Mouse (Mus musculus): ENCODE measurements around the gene Pnmal2. TPM values are rescaled to one million over a fixed set of nuclear protein-coding genes. Genes with fewer than 3 reads are reported as not detected.

Gene Pnmal2
- polyA plus RNA-seq, 1 experiment from 2014 or later: 2.0 TPM

GRCm38 (mm10) chr7:16909909-16910308 lies 34.6 kb upstream of the Pnmal2 start:
- Histone ChIP-seq H3K9me3 (ENCODE audit: low read length) (no peaks in the 10 kb centered on the region), H3K27me3 (replicated peaks; ENCODE audit: insufficient read depth, low read length) (no peaks in the 10 kb centered on the region), H3K4me1 (ENCODE audit: insufficient read depth, low read depth, low read length) (peaks cover 4% of the 10 kb centered on the region), H3K4me2 (replicated peaks; ENCODE audit: low read depth, low read length) (no peak overlapping the region), H3K36me3 (ENCODE audit: insufficient read depth, low read length) (no peaks in the 10 kb centered on the region), H3K27ac (ENCODE audit: low read length) (no peak overlapping the region), H3K4me3 (ENCODE audit: low read depth, low read length) (no peak overlapping the region), H3K9ac (replicated peaks; ENCODE audit: low read depth) (no peak overlapping the region)
- peak; percentile 45 for DNase-seq (ENCODE audit: low spot score)
- ATAC-seq: no peak
- WGBS: 26% methylated on average over 10 of the region's 10 CpGs
- TF ChIP-seq CTCF (IDR thresholded peaks at IDR 0.05) (no peak), EP300 (IDR thresholded peaks at IDR 0.05) (no peak)

- no peaks in the 10 kb centered on the region for H3K27me3 ChIP-seq (replicated peaks; ENCODE audit: insufficient read depth, low read length)
- DNase-seq (ENCODE audit: low spot score) (no peak), ATAC-seq (no peak)
- H3K4me1 ChIP-seq (ENCODE audit: insufficient read depth, low read depth, low read length): no peaks in the 10 kb centered on the region
- TF ChIP-seq EP300 (IDR thresholded peaks at IDR 0.05) (no peak), CTCF (IDR thresholded peaks at IDR 0.05) (peak; percentile 5; the same call in 1 of the 2 replicates)
- H3K4me2 ChIP-seq (replicated peaks; ENCODE audit: low read depth, low read length): no peak overlapping the region
- WGBS: 87% methylated on average over 3 of the region's 3 CpGs
- H3K36me3 ChIP-seq (ENCODE audit: insufficient read depth, low read length): 0 out of 2 replicates have a peak, but pooled peaks cover 8% of the 10 kb centered on the region
- H3K9me3 ChIP-seq (ENCODE audit: low read length): no peaks in the 10 kb centered on the region
- no peak overlapping the region for H3K27ac ChIP-seq (ENCODE audit: low read length)
- no peak overlapping the region for H3K9ac ChIP-seq (replicated peaks; ENCODE audit: low read depth)
- H3K4me3 ChIP-seq (ENCODE audit: low read depth, low read length): no peak overlapping the region
These were observed 32.6 kb upstream of the Pnmal2 start for GRCm38 (mm10) chr7:16911904-16912303.

GRCm38 (mm10) chr7:16912360-16912759 lies 32.1 kb upstream of the Pnmal2 start:
- H3K9me3 ChIP-seq (ENCODE audit: low read length): no peaks in the 10 kb centered on the region

DNA sequence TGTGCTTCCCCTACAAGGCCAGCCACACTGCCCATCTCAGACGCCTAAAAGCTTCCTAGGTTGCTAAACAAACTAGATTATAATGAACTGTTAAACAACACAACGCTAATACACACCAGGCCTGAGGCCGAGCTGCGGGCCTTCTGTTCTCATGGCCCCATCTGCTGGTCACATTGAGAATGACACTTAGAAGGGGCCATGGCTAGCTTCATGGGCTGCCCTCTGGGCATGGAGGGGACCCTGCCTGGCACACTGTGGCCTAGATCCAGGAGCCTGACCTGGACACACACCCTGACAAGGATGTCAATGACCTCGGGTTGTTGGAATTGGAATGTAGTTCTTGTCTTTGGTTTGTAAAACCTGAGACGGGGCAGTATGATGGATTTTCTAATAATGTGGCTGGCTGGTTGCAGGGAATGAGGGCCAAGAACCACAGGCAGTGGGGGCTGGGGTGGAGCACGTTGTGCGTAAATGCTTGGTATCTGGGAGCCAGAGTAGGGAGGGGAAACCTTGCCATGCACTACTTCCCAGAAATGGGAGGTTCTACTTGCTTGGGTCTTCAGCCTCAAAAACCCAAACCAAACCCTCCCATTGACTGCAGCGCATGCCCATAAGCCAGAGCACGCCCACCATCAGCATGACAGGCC lies 30.6 kb upstream of the Pnmal2 start:
- H3K4me3 ChIP-seq (ENCODE audit: low read depth, low read length): no peak overlapping the region
- DNase-seq (ENCODE audit: low spot score) (peak; percentile 77), ATAC-seq (peak; percentile 67)
- H3K4me2 ChIP-seq (replicated peaks; ENCODE audit: low read depth, low read length): no peak overlapping the region
- H3K4me1 ChIP-seq (ENCODE audit: insufficient read depth, low read depth, low read length): no peaks in the 10 kb centered on the region
- H3K36me3 ChIP-seq (ENCODE audit: insufficient read depth, low read length): peaks cover 21% of the 10 kb centered on the region
- H3K9ac ChIP-seq (replicated peaks; ENCODE audit: low read depth): no peak overlapping the region
- no peaks in the 10 kb centered on the region for H3K9me3 ChIP-seq (ENCODE audit: low read length)
- 32% methylated on average over 10 of the region's 10 CpGs for WGBS
- H3K27ac ChIP-seq (ENCODE audit: low read length): no peak overlapping the region
- TF ChIP-seq EP300 (IDR thresholded peaks at IDR 0.05) (no peak), CTCF (IDR thresholded peaks at IDR 0.05) (peak; percentile 94)
- H3K27me3 ChIP-seq (replicated peaks; ENCODE audit: insufficient read depth, low read length): no peaks in the 10 kb centered on the region

More at GRCm38 (mm10) chr7:16912360-16912759, 32.1 kb upstream of the Pnmal2 start:
- no peak overlapping the region for H3K4me2 ChIP-seq (replicated peaks; ENCODE audit: low read depth, low read length)
- 55% methylated on average over 6 of the region's 6 CpGs for WGBS
- H3K4me3 ChIP-seq (ENCODE audit: low read depth, low read length): no peak overlapping the region
- H3K27ac ChIP-seq (ENCODE audit: low read length): no peak overlapping the region
- TF ChIP-seq CTCF (IDR thresholded peaks at IDR 0.05) (no peak), EP300 (IDR thresholded peaks at IDR 0.05) (no peak)
- peak; percentile 23; the same call in 1 of the 2 replicates for ATAC-seq
- DNase-seq (ENCODE audit: low spot score): peak; percentile 75
- H3K4me1 ChIP-seq (ENCODE audit: insufficient read depth, low read depth, low read length): no peaks in the 10 kb centered on the region
- no peaks in the 10 kb centered on the region for H3K27me3 ChIP-seq (replicated peaks; ENCODE audit: insufficient read depth, low read length)
- no peak overlapping the region for H3K9ac ChIP-seq (replicated peaks; ENCODE audit: low read depth)
- peaks cover 12% of the 10 kb centered on the region; the same call in 1 of the 2 replicates for H3K36me3 ChIP-seq (ENCODE audit: insufficient read depth, low read length)

DNA sequence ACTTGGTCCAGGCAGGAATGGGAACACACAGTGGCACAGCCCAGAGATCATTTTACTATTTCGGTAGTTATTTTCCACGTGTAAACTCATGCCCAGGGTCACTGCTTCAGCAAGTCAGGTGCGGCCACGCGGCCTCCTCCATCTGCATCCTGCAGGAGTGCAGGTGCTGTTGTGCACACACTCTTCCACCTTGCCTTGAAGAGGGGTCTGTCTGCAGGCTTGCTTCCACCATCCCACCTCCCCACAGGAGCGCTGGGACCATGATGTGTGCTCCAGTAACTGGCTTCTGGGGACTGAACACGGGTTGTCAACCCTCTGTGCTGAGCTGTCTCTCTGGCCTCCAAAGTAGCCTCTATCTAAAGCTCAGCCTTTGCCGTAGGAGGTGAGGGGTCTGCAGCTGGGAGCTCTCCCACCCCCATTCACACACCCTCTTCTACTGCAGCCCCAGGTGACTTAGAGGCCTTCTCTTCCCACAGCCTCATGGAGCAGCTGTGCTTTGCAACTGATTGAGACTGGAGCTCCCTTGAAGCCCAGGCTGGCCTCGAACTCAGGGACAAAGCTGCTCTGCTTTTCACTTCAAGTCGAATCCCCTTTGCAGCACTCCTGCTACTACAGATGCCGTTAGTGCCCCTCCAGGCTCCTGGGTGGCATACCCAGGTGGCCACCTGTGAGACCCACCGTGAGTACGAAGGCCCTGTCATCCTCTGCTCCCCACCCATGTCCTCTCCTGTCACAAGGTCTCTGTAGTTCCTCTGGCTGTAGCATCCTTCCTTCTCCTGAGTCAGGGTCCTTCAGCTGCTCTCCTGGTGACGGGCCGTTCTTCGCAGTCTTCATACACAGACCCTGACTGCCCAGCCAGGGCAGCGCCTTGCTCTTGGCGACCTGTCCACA lies 29.8 kb upstream of the Pnmal2 start:
- Histone ChIP-seq H3K9ac (replicated peaks; ENCODE audit: low read depth) (no peak overlapping the region), H3K27me3 (replicated peaks; ENCODE audit: insufficient read depth, low read length) (no peaks in the 10 kb centered on the region), H3K36me3 (ENCODE audit: insufficient read depth, low read length) (peaks cover 21% of the 10 kb centered on the region), H3K4me3 (ENCODE audit: low read depth, low read length) (no peak overlapping the region), H3K4me1 (ENCODE audit: insufficient read depth, low read depth, low read length) (no peaks in the 10 kb centered on the region), H3K27ac (ENCODE audit: low read length) (no peak overlapping the region), H3K4me2 (replicated peaks; ENCODE audit: low read depth, low read length) (no peak overlapping the region), H3K9me3 (ENCODE audit: low read length) (no peaks in the 10 kb centered on the region)
- no peak for TF ChIP-seq EP300 (IDR thresholded peaks at IDR 0.05)
- TF ChIP-seq CTCF (IDR thresholded peaks at IDR 0.05): no peak
- no peak for ATAC-seq
- WGBS: 85% methylated on average over 18 of the region's 18 CpGs
- DNase-seq (ENCODE audit: low spot score): no peak
